Mouse (Mus musculus) lung, embryonic 16.5 days (tissue): ENCODE measurements around the gene Hspa14. TPM values are rescaled to one million over a fixed set of nuclear protein-coding genes. Genes with fewer than 3 reads are reported as not detected.

ENCODE experiments used
- ATAC-seq: fragments of 200-750 bp; cut with Nextera tagmentation; 2 replicates; pipeline ENCODE4 v1.8.0; 2017; ENCODE audit warnings: low read depth, mild to moderate bottlenecking, moderate library complexity
- H3K27ac ChIP-seq: fragments of 300-500 bp; sonication (generic); 2 replicates; pipeline ENCODE4 v1.5.1; 2014; ENCODE audit warnings: mild to moderate bottlenecking, control low read depth, low read length
- H3K27me3 ChIP-seq: fragments of 300-500 bp; sonication (generic); 2 replicates; pipeline ENCODE4 v1.6.1; 2014; ENCODE audit warnings: low read depth, low read length, mixed read lengths; ENCODE audit not compliant: control insufficient read depth, insufficient read depth
- H3K36me3 ChIP-seq: fragments of 300-500 bp; sonication (generic); 2 replicates; pipeline ENCODE4 v1.6.1; 2014; ENCODE audit warnings: low read length; ENCODE audit not compliant: control insufficient read depth, insufficient read depth
- H3K4me1 ChIP-seq: fragments of 300-500 bp; sonication (generic); replicated peaks from 2 replicates; pipeline ENCODE4 v1.6.1; 2014; ENCODE audit warnings: low read length, mixed read lengths; ENCODE audit not compliant: control insufficient read depth, insufficient read depth
- H3K4me2 ChIP-seq: fragments of 300-500 bp; sonication (generic); 2 replicates; pipeline ENCODE4 v1.6.1; 2014; ENCODE audit warnings: low read depth, low read length, control low read depth
- H3K4me3 ChIP-seq: fragments of 300-500 bp; sonication (generic); 2 replicates; pipeline ENCODE4 v1.5.1; 2014; ENCODE audit warnings: mild to moderate bottlenecking, low read length, control low read depth
- H3K9ac ChIP-seq: fragments of 300-500 bp; sonication (generic); 2 replicates; pipeline ENCODE4 v1.6.1; 2014; ENCODE audit warnings: low read length, control low read depth
- H3K9me3 ChIP-seq: fragments of 300-500 bp; sonication (generic); 2 replicates; pipeline ENCODE4 v1.6.1; 2016; ENCODE audit warnings: low read length; ENCODE audit not compliant: control insufficient read depth
- WGBS: fragments of 180-500 bp; shearing (Covaris S2); extraction: QIAGEN DNeasy Blood & Tissue Kit; methylation state at CpG from one replicate; pipeline ENCODE4 v1.1.7; 2014; 5-methylcytosine and 5-hydroxymethylcytosine counted together
- polyA plus RNA-seq: library from polyadenylated mRNA; unstranded; fragments of >200 nt; fragmentation: Nextera tagmentation; extraction: Ambion mirVana; gene quantifications from 2 replicates; pipeline ENCODE4 v1.2.1, GENCODE M21; 2015

The Hspa14 gene
- polyA plus RNA-seq, 1 experiment from 2014 or later = 98.6 TPM

DNA sequence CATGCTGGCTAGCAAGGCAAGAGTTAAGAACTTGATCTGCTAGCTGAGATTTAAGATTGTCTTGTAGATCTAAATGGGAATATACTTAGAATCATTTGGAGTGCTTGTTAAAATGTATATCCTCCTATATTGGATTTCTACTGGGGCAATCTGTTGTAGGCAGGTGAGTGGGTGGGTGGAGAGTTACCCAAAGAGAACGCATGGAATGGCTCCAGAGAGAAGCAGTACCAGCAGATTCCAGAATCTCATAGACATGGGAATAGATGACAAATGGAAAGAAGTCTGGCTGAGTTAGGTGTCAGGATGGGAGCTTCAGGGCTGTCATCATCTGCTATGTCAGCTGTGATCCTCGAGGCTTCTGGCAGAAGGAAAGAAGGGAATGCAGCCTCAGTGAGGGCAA is 63.2 kb downstream of the Hspa14 start:
- 46% methylated on average over 2 of the region's 2 CpGs for WGBS
- no peak overlapping the region for H3K9ac ChIP-seq
- ATAC-seq = no peak

DNA sequence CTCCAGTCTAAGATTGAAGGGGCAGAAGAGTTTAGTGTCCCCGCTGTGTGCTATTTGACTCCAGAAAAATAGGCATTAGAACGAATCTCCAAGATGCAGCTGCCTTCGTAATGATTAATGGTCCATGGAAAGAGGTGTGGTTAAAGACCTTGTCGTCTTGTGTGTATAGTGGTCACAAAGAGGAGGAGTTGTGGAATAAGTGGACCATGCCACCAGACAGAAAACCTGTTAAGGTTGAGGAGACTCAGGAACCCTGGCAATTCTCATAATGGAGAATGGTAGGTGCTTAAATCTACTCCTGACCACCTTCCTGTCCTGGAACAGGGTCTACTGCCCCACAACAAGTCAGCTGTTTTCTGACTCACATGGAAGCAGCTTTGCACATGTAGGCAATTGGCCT is 66.6 kb downstream of the Hspa14 start:
- H3K27me3 ChIP-seq = no peaks in the 10 kb centered on the region
- WGBS = 66% methylated on average over 4 of the region's 4 CpGs
- no peak overlapping the region for H3K4me3 ChIP-seq
- no peak overlapping the region for H3K27ac ChIP-seq
- peaks cover 5% of the 10 kb centered on the region; the same call in 1 of the 2 replicates for H3K36me3 ChIP-seq
- no peak overlapping the region for H3K9ac ChIP-seq
- H3K4me1 ChIP-seq = no peaks in the 10 kb centered on the region
- no peak overlapping the region for H3K4me2 ChIP-seq
- no peaks in the 10 kb centered on the region for H3K9me3 ChIP-seq
- no peak for ATAC-seq

More for the DNA sequence above, 63.2 kb downstream of the Hspa14 start:
- Histone ChIP-seq H3K9me3 (no peaks in the 10 kb centered on the region), H3K36me3 (peaks cover 9% of the 10 kb centered on the region), H3K4me2 (no peak overlapping the region), H3K4me3 (no peak overlapping the region), H3K27me3 (no peaks in the 10 kb centered on the region), H3K27ac (no peak overlapping the region), H3K4me1 (no peaks in the 10 kb centered on the region)

DNA sequence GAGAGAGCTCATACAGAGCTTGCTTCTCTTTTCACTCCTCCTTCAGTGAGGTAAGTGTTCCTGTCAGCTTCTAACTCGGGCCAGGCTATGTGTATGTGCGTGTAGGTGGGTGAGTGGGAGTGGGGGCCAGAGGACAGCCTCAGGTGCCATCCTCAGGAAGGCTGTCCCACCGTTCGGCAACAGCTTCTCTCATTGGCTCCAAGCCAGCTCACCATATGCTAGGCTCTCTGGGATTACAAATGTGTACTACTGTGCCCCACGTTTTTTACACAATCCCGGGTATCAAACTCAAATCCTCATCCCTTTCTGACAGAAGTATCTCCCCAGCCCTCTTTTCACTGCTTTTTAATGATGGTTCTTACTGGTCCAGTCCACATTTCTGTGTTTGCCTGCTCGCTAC is 68.4 kb downstream of the Hspa14 start:
- Histone ChIP-seq H3K4me3 (no peak overlapping the region), H3K27ac (no peak overlapping the region), H3K27me3 (no peaks in the 10 kb centered on the region), H3K36me3 (peaks cover 5% of the 10 kb centered on the region; the same call in 1 of the 2 replicates), H3K4me2 (no peak overlapping the region), H3K4me1 (no peaks in the 10 kb centered on the region), H3K9me3 (no peaks in the 10 kb centered on the region), H3K9ac (no peak overlapping the region)
- ATAC-seq = no peak
- 71% methylated on average over 7 of the region's 7 CpGs for WGBS

Other genes starting within 250 kb of the Hspa14 start
- 38.8 and 42.5 TPM in 2 replicates for gene Nmt2, start 228.6 kb downstream of the Hspa14 start, polyA plus RNA-seq
- gene Rpp38, start 180.2 kb downstream of the Hspa14 start, polyA plus RNA-seq = 16.2 and 17.6 TPM in 2 replicates
- gene Acbd7, start 176.6 kb downstream of the Hspa14 start, polyA plus RNA-seq = 1.3 and 2.3 TPM in 2 replicates
- not detected in 2 replicates for gene Olah, start 115.6 kb downstream of the Hspa14 start, polyA plus RNA-seq
- 30.4 and 34.8 TPM in 2 replicates for gene Meig1, start 90.2 kb downstream of the Hspa14 start, polyA plus RNA-seq
- 6.6 and 7.3 TPM in 2 replicates for gene Dclre1c, start 88.7 kb downstream of the Hspa14 start, polyA plus RNA-seq
- 10.8 and 13.5 TPM in 2 replicates for gene Suv39h2, start 37.8 kb downstream of the Hspa14 start, polyA plus RNA-seq
- gene Gm45902, start within 50 bp of the Hspa14 start, polyA plus RNA-seq = 5.1 and 5.2 TPM in 2 replicates
- 0.18 and 0.25 TPM in 2 replicates for gene Cdnf, start 216 bp upstream of the Hspa14 start, polyA plus RNA-seq
- 29.7 and 33.3 TPM in 2 replicates for gene Fam107b, start 57.7 kb upstream of the Hspa14 start, polyA plus RNA-seq